Comparison of ENCODE assay signal across 21 mouse cellular contexts in the genomic region with DNA sequence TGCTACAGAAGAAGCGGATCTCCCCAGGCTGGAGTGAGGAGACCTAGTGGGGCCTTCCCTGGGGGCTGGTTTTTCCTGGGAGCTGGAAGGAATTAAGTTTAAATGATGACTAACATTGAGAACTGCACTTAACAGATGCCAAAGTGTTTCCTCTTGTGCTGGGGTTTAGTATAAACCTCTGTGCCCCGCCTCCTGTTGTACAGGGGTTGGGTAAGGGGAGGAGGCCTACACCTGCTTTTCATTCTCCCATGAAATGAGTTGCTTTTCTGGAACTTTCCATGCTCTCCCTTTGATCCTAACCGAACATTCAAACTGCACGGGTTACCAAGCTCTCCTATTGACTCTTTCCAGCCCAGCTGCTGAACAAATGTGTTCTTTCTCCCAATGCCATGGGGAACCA.
DNase-seq lines count a peak whose midpoint lies in the region; ATAC-seq lines count a peak whose summit lies in the region.
"Had no signal": no experiment of that assay in that cellular context is flagged by ENCODE, and none has a peak within 500 bp of the region (broad histone marks: within the 10 kb centered on the region; RNA-seq: fewer than 3 reads in every experiment).

No protein-coding gene starts in this region.

- H3K36me3 ChIP-seq in embryonic facial prominence, embryonic 15.5 days: no peaks in the 10 kb centered on the region
- H3K36me3 ChIP-seq in limb, embryonic 13.5 days: no peaks in the 10 kb centered on the region
- H3K36me3 ChIP-seq: heart, embryonic 10.5 days; hindbrain, embryonic 12.5 days had no signal

- H3K27me3 ChIP-seq in embryonic facial prominence, embryonic 15.5 days: no peaks in the 10 kb centered on the region; the same call in 1 of the 2 replicates
- H3K27me3 ChIP-seq in limb, embryonic 13.5 days: no peaks in the 10 kb centered on the region
- H3K27me3 ChIP-seq: forebrain, embryonic 13.5 days had no signal

- H3K4me3 ChIP-seq in embryonic facial prominence, embryonic 15.5 days (replicated peaks): no peak overlapping the region
- no peak overlapping the region for H3K4me3 ChIP-seq in limb, embryonic 13.5 days
- H3K4me3 ChIP-seq: forebrain, embryonic 13.5 days; heart, embryonic 10.5 days; hindbrain, embryonic 12.5 days had no signal

- peaks cover 16% of the 10 kb centered on the region for H3K4me1 ChIP-seq in embryonic facial prominence, embryonic 15.5 days
- H3K4me1 ChIP-seq in limb, embryonic 13.5 days: peaks cover 30% of the 10 kb centered on the region
- H3K4me1 ChIP-seq: forebrain, embryonic 13.5 days; heart, embryonic 10.5 days; hindbrain, embryonic 12.5 days had no signal

- ATAC-seq in embryonic facial prominence, embryonic 15.5 days (ENCODE audit: insufficient number of reproducible peaks, low FRiP score, low TSS enrichment, low read depth): peak; percentile 76; the same call in 1 of the 2 replicates
- ATAC-seq in limb, embryonic 13.5 days (ENCODE audit: low FRiP score, low read depth): peak; percentile 59
- ATAC-seq: forebrain, embryonic 13.5 days; forebrain, postnatal 0 days; hindbrain, embryonic 16.5 days; inflammation-experienced regulatory T-cells, adult 6 months had no signal

- no peak overlapping the region for H3K4me2 ChIP-seq in embryonic facial prominence, embryonic 15.5 days (replicated peaks)
- no peak overlapping the region for H3K4me2 ChIP-seq in limb, embryonic 13.5 days (replicated peaks)
- H3K4me2 ChIP-seq: forebrain, embryonic 13.5 days; hindbrain, embryonic 12.5 days had no signal

- WGBS in embryonic facial prominence, embryonic 15.5 days: 21% methylated on average over 4 of the region's 4 CpGs
- WGBS in limb, embryonic 13.5 days: 22% methylated on average over 4 of the region's 4 CpGs

- H3K27ac ChIP-seq in embryonic facial prominence, embryonic 15.5 days (replicated peaks): no peak overlapping the region; the same call in 1 of the 2 replicates
- H3K27ac ChIP-seq in limb, embryonic 13.5 days: 0 out of 2 replicates have a peak overlapping the region, but pooled peaks have one; percentile 2
- H3K27ac ChIP-seq: forebrain, embryonic 13.5 days; heart, embryonic 10.5 days; hindbrain, embryonic 12.5 days had no signal

- no peaks in the 10 kb centered on the region for H3K9me3 ChIP-seq in embryonic facial prominence, embryonic 15.5 days (replicated peaks)
- no peaks in the 10 kb centered on the region for H3K9me3 ChIP-seq in limb, embryonic 13.5 days
- H3K9me3 ChIP-seq: forebrain, embryonic 13.5 days; heart, embryonic 10.5 days; hindbrain, embryonic 12.5 days had no signal

- DNase-seq in kidney, postnatal 14 days: peak; percentile 12
- DNase-seq in kidney, postnatal 4 days: no peak
- no peak for DNase-seq in lung, postnatal 36 days
- no peak for DNase-seq in layer of hippocampus, postnatal 10 days (ENCODE audit: low spot score in 2 of 2)
- DNase-seq in cerebellum, postnatal 25 days: no peak
- DNase-seq: adrenal gland, adult 2 months; adrenal gland, postnatal 36 days; cerebellum, adult 2 months; cerebellum, postnatal 10 days; forebrain, postnatal 0 days; gastrocnemius, postnatal 36 days; heart, adult 11 months; heart, postnatal 10 days; heart, postnatal 4 days had no signal

- no peak overlapping the region for H3K9ac ChIP-seq in embryonic facial prominence, embryonic 15.5 days
- H3K9ac ChIP-seq in limb, embryonic 13.5 days: no peak overlapping the region
- H3K9ac ChIP-seq: forebrain, embryonic 13.5 days; forebrain, postnatal 0 days; hindbrain, embryonic 12.5 days had no signal
